Mouse (Mus musculus): Measurements from ENCODE around the gene Ccm2. TPM values are rescaled to one million over a fixed set of nuclear protein-coding genes. Genes with fewer than 3 reads are reported as not detected.

The Ccm2 gene
- polyA plus RNA-seq, 1 experiment, result 64.7 TPM

GRCm38 (mm10) chr11:6638537-6638936, 91.8 kb downstream of the Ccm2 start, which contains the start of gene Wap:
TSS of gene Wap (minus strand) at chr11:6638637.
- DNase-seq (ENCODE audit: low read depth, low spot score), result no peak
- WGBS, result 90% methylated on average over 4 of the region's 4 CpGs

- 76% methylated on average over 6 of the region's 6 CpGs for WGBS
Measured at GRCm38 (mm10) chr11:6639072-6639471, 92.4 kb downstream of the Ccm2 start.

GRCm38 (mm10) chr11:6644566-6644965, 97.9 kb downstream of the Ccm2 start:
- no peak for DNase-seq (ENCODE audit: low read depth, low spot score)
- WGBS, result 78% methylated on average over 6 of the region's 6 CpGs

More at GRCm38 (mm10) chr11:6639072-6639471, 92.4 kb downstream of the Ccm2 start:
- DNase-seq (ENCODE audit: low read depth, low spot score), result no peak

Other genes with a start within 250 kb of the Ccm2 start
- 43.2 and 46.7 TPM in 2 replicates for gene Zmiz2, start 157.8 kb upstream of the Ccm2 start, polyA plus RNA-seq (2012; rRNA removed)
- 1,007 and 1,129 TPM in 2 replicates for gene Ppia, start 131.4 kb upstream of the Ccm2 start, polyA plus RNA-seq (2012; rRNA removed)
- 117 and 133 TPM in 2 replicates for gene H2afv, start 102.4 kb upstream of the Ccm2 start, polyA plus RNA-seq (2012; rRNA removed)
- 6.0 and 7.7 TPM in 2 replicates for gene Purb, start 71.0 kb upstream of the Ccm2 start, polyA plus RNA-seq (2012; rRNA removed)
- gene Myo1g, start 25.9 kb upstream of the Ccm2 start, polyA plus RNA-seq (2012; rRNA removed), result 14.9 and 20.9 TPM in 2 replicates
- 3.4 and 5.6 TPM in 2 replicates for gene Nacad, start 59.2 kb downstream of the Ccm2 start, polyA plus RNA-seq (2012; rRNA removed)
- gene Tbrg4, start 79.2 kb downstream of the Ccm2 start, polyA plus RNA-seq (2012; rRNA removed), result 110 and 137 TPM in 2 replicates
- gene Wap, start 91.8 kb downstream of the Ccm2 start, polyA plus RNA-seq (2012; rRNA removed), result not detected in 2 replicates
- gene Ramp3, start 111.6 kb downstream of the Ccm2 start, polyA plus RNA-seq (2012; rRNA removed), result 3.6 and 4.2 TPM in 2 replicates